Mouse (Mus musculus): Measurements from ENCODE around the gene Tmem47. TPM values are rescaled to one million over a fixed set of nuclear protein-coding genes. Genes with fewer than 3 reads are reported as not detected.

Tmem47 gene
- polyA plus RNA-seq (2015; fragmentation: Nextera tagmentation; extraction: Ambion mirVana): 1.7 and 2.0 TPM in 2 replicates

- peak; percentile 53 for ATAC-seq
- no peak for TF ChIP-seq EP300 (IDR thresholded peaks at IDR 0.05; ENCODE audit: low read depth)
- Histone ChIP-seq H3K4me2 (ENCODE audit: low read depth, low read length) (peak within 1 kb of the TSS; percentile 62), H3K9me3 (ENCODE audit: low read length) (no peaks in the 10 kb centered on the region), H3K36me3 (replicated peaks; ENCODE audit: insufficient read depth, low read length) (no peaks in the 10 kb centered on the region), H3K27me3 (ENCODE audit: insufficient read depth, low read length) (peaks cover 3% of the 10 kb centered on the region; the same call in 1 of the 2 replicates), H3K4me1 (ENCODE audit: insufficient read depth) (0 out of 2 replicates have a peak, but pooled peaks cover 2% of the 10 kb centered on the region), H3K27ac (ENCODE audit: low read depth) (no peak within 1 kb of the TSS; the same call in 1 of the 2 replicates), H3K4me3 (ENCODE audit: low read depth, low read length) (peak within 1 kb of the TSS; percentile 42), H3K9ac (replicated peaks) (peak within 1 kb of the TSS; percentile 41)
- 11% methylated on average over 32 of the region's 39 CpGs for WGBS (ENCODE audit: insufficient replicate concordance)
- peak; percentile 24 for DNase-seq
Measured at GRCm38 (mm10) chrX:81070210-81070803, at the start of gene Tmem47. Tmem47 (plus strand) TSS chrX:81070698.

- no peak for DNase-seq
- Histone ChIP-seq H3K4me3 (ENCODE audit: low read depth, low read length) (peak overlapping the region; percentile 42), H3K9ac (replicated peaks) (peak overlapping the region; percentile 41), H3K4me1 (ENCODE audit: insufficient read depth) (0 out of 2 replicates have a peak, but pooled peaks cover 2% of the 10 kb centered on the region), H3K27me3 (ENCODE audit: insufficient read depth, low read length) (peaks cover 3% of the 10 kb centered on the region; the same call in 1 of the 2 replicates), H3K4me2 (ENCODE audit: low read depth, low read length) (peak overlapping the region; percentile 62), H3K9me3 (ENCODE audit: low read length) (no peaks in the 10 kb centered on the region), H3K27ac (ENCODE audit: low read depth) (no peak overlapping the region; the same call in 1 of the 2 replicates), H3K36me3 (replicated peaks; ENCODE audit: insufficient read depth, low read length) (no peaks in the 10 kb centered on the region)
- ATAC-seq: no peak
- TF ChIP-seq EP300 (IDR thresholded peaks at IDR 0.05; ENCODE audit: low read depth) (no peak), CTCF (IDR thresholded peaks at IDR 0.05; ENCODE audit: low read depth) (no peak)
- WGBS (ENCODE audit: insufficient replicate concordance): 17% methylated on average over 34 of the region's 45 CpGs
Measured at GRCm38 (mm10) chrX:81070804-81071461, 435 bp downstream of the Tmem47 start.

GRCm38 (mm10) chrX:81071746-81072640 lies 1.5 kb downstream of the Tmem47 start:
- ATAC-seq (no peak), DNase-seq (no peak)
- H3K4me1 ChIP-seq (ENCODE audit: insufficient read depth): 0 out of 2 replicates have a peak, but pooled peaks cover 2% of the 10 kb centered on the region
- H3K4me3 ChIP-seq (ENCODE audit: low read depth, low read length): peak overlapping the region; percentile 42; the same call in 1 of the 2 replicates
- WGBS (ENCODE audit: insufficient replicate concordance): 8% methylated on average over 11 of the region's 14 CpGs
- H3K27me3 ChIP-seq (ENCODE audit: insufficient read depth, low read length): peaks cover 3% of the 10 kb centered on the region; the same call in 1 of the 2 replicates
- H3K27ac ChIP-seq (ENCODE audit: low read depth): no peak overlapping the region
- H3K9me3 ChIP-seq (ENCODE audit: low read length): no peaks in the 10 kb centered on the region
- H3K36me3 ChIP-seq (replicated peaks; ENCODE audit: insufficient read depth, low read length): no peaks in the 10 kb centered on the region
- H3K9ac ChIP-seq (replicated peaks): no peak overlapping the region
- TF ChIP-seq CTCF (IDR thresholded peaks at IDR 0.05; ENCODE audit: low read depth) (no peak), EP300 (IDR thresholded peaks at IDR 0.05; ENCODE audit: low read depth) (no peak)
- no peak overlapping the region for H3K4me2 ChIP-seq (ENCODE audit: low read depth, low read length)

GRCm38 (mm10) chrX:81072651-81073050 lies 2.2 kb downstream of the Tmem47 start:
- Histone ChIP-seq H3K9me3 (ENCODE audit: low read length) (no peaks in the 10 kb centered on the region), H3K4me2 (ENCODE audit: low read depth, low read length) (no peak overlapping the region), H3K27ac (ENCODE audit: low read depth) (no peak overlapping the region), H3K27me3 (ENCODE audit: insufficient read depth, low read length) (peaks cover 3% of the 10 kb centered on the region; the same call in 1 of the 2 replicates), H3K4me3 (ENCODE audit: low read depth, low read length) (no peak overlapping the region), H3K36me3 (replicated peaks; ENCODE audit: insufficient read depth, low read length) (no peaks in the 10 kb centered on the region), H3K9ac (replicated peaks) (no peak overlapping the region), H3K4me1 (ENCODE audit: insufficient read depth) (0 out of 2 replicates have a peak, but pooled peaks cover 2% of the 10 kb centered on the region)
- TF ChIP-seq EP300 (IDR thresholded peaks at IDR 0.05; ENCODE audit: low read depth) (no peak), CTCF (IDR thresholded peaks at IDR 0.05; ENCODE audit: low read depth) (no peak)
- no peak for ATAC-seq
- DNase-seq: no peak
- 23% methylated on average over 2 of the region's 2 CpGs for WGBS (ENCODE audit: insufficient replicate concordance)

GRCm38 (mm10) chrX:81073834-81074233 lies 3.3 kb downstream of the Tmem47 start:
- Histone ChIP-seq H3K4me3 (ENCODE audit: low read depth, low read length) (no peak overlapping the region), H3K9ac (replicated peaks) (no peak overlapping the region), H3K4me1 (ENCODE audit: insufficient read depth) (0 out of 2 replicates have a peak, but pooled peaks cover 2% of the 10 kb centered on the region), H3K36me3 (replicated peaks; ENCODE audit: insufficient read depth, low read length) (no peaks in the 10 kb centered on the region), H3K9me3 (ENCODE audit: low read length) (no peaks in the 10 kb centered on the region), H3K4me2 (ENCODE audit: low read depth, low read length) (no peak overlapping the region), H3K27me3 (ENCODE audit: insufficient read depth, low read length) (peaks cover 3% of the 10 kb centered on the region; the same call in 1 of the 2 replicates), H3K27ac (ENCODE audit: low read depth) (no peak overlapping the region)
- TF ChIP-seq CTCF (IDR thresholded peaks at IDR 0.05; ENCODE audit: low read depth): no peak
- TF ChIP-seq EP300 (IDR thresholded peaks at IDR 0.05; ENCODE audit: low read depth): no peak
- no peak for ATAC-seq
- DNase-seq: no peak
- whole genome bisulfite sequencing (ENCODE audit: insufficient replicate concordance): 52% methylated on average over 4 of the region's 4 CpGs

Measured in liver, postnatal 0 days (tissue).